Mouse (Mus musculus): ENCODE data around the gene Ltbr. TPM values are rescaled to one million over a fixed set of nuclear protein-coding genes. Genes with fewer than 3 reads are reported as not detected.

Gene Ltbr
- polyA plus RNA-seq, 1 experiment from 2014 or later = 69.8 TPM

GRCm38 (mm10) chr6:125302231-125302982, 11.3 kb downstream of the Ltbr start:
- Histone ChIP-seq H3K9me3 (replicated peaks; ENCODE audit: low read length) (no peaks in the 10 kb centered on the region), H3K9ac (ENCODE audit: low read depth, low read length) (0 out of 2 replicates have a peak overlapping the region, but pooled peaks have one; percentile 8), H3K27me3 (ENCODE audit: insufficient read depth, low read length) (no peaks in the 10 kb centered on the region), H3K27ac (peak overlapping the region; percentile 62), H3K4me2 (ENCODE audit: low read length) (no peak overlapping the region), H3K36me3 (ENCODE audit: insufficient read depth, low read length) (peaks cover 10% of the 10 kb centered on the region; the same call in 1 of the 2 replicates), H3K4me1 (replicated peaks; ENCODE audit: insufficient read depth, low read length) (no peaks in the 10 kb centered on the region), H3K4me3 (replicated peaks; ENCODE audit: low read depth, low read length) (no peak overlapping the region)
- ATAC-seq (replicated peaks; ENCODE audit: low FRiP score, low read depth) = no peak
- 63% methylated on average over 24 of the region's 24 CpGs for WGBS
- TF ChIP-seq CTCF (IDR thresholded peaks at IDR 0.05; ENCODE audit: low read depth) = no peak
- DNase-seq (ENCODE audit: low spot score) = no peak

DNA sequence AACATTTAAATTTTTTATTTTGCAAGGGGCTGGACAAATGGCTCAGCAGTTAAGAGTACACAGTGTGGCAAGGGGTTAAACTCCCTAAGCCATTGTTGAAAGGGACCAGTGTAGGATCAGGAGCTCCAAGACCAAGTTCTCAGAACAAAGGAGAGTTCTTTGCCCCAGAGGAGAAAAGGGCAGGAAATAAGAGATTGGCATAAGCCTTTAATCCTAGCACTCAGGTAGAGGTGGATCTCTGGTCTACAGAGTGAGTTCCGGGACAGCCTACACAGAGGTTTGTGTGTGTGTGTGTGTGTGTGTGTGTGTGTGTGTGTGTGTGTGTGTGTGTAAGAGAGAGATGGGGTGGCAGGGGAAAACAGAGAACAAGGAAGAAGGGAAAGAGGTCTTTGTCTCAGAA, 12.7 kb downstream of the Ltbr start:
- WGBS = 100% methylated on average over 1 of the region's 1 CpGs
- no peaks in the 10 kb centered on the region for H3K9me3 ChIP-seq (replicated peaks; ENCODE audit: low read length)
- no peaks in the 10 kb centered on the region for H3K4me1 ChIP-seq (replicated peaks; ENCODE audit: insufficient read depth, low read length)
- no peaks in the 10 kb centered on the region for H3K27me3 ChIP-seq (ENCODE audit: insufficient read depth, low read length)
- ATAC-seq (replicated peaks; ENCODE audit: low FRiP score, low read depth) (no peak), DNase-seq (ENCODE audit: low spot score) (no peak)
- H3K4me3 ChIP-seq (replicated peaks; ENCODE audit: low read depth, low read length) = no peak overlapping the region
- no peak overlapping the region for H3K9ac ChIP-seq (ENCODE audit: low read depth, low read length)
- H3K4me2 ChIP-seq (ENCODE audit: low read length) = no peak overlapping the region
- no peaks in the 10 kb centered on the region for H3K36me3 ChIP-seq (ENCODE audit: insufficient read depth, low read length)
- no peak for TF ChIP-seq CTCF (IDR thresholded peaks at IDR 0.05; ENCODE audit: low read depth)
- H3K27ac ChIP-seq = no peak overlapping the region

DNA sequence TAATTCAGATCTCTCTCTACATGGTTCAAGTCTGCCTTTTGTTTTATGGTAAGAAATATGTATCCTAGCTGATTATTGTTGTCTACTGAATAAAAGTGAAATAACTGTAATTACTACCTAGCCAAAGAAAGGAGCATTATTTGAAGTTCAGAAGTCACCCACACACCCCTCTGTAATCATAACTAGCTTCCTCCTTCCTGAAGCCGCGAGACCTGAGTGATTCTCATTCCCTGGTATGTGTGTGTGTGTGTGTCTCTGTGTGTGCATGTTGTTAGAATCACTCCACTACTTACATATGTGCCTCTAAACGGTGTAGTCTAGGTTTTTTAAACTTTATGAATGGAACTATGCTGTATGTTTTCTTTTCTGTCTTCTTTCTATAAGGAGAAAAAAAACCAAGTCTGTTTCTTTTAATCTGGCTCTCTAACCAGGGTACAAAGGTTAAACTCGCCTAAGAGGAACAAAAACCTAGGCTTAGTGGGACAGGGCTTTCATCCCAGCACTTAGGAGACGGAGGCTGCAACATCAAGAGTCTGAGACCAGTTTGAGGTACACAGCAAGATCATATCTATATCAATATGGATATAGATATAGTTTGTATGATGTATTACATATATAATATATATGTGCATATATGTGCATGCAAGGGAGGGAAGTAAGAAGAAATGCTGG, 16.4 kb downstream of the Ltbr start:
- WGBS = 66% methylated on average over 5 of the region's 5 CpGs
- no peak for TF ChIP-seq CTCF (IDR thresholded peaks at IDR 0.05; ENCODE audit: low read depth)
- H3K9me3 ChIP-seq (replicated peaks; ENCODE audit: low read length) = no peaks in the 10 kb centered on the region
- no peaks in the 10 kb centered on the region for H3K27me3 ChIP-seq (ENCODE audit: insufficient read depth, low read length)
- H3K4me3 ChIP-seq (replicated peaks; ENCODE audit: low read depth, low read length) = no peak overlapping the region
- H3K4me1 ChIP-seq (replicated peaks; ENCODE audit: insufficient read depth, low read length) = no peaks in the 10 kb centered on the region
- ATAC-seq (replicated peaks; ENCODE audit: low FRiP score, low read depth) (no peak), DNase-seq (ENCODE audit: low spot score) (no peak)
- H3K27ac ChIP-seq = no peak overlapping the region
- no peaks in the 10 kb centered on the region for H3K36me3 ChIP-seq (ENCODE audit: insufficient read depth, low read length)
- H3K4me2 ChIP-seq (ENCODE audit: low read length) = no peak overlapping the region
- no peak overlapping the region for H3K9ac ChIP-seq (ENCODE audit: low read depth, low read length)

DNA sequence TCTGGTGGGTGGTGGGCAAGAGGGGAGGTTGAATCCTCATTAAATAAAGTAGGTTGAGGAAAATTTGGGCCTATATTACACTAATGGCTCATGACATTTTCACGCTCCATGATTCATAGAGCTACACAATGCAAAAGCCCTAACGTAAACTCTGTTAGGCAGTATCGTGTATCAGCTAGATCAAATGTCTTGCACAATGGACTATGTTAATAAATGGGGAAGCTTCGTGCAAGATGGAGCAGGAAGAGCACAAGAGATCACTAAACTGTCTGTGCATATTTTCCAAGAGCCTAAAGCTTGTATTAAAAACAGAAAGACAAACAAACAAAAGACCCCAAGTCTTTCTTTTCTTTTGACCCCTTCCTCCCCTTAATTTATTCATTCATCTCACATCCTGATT, 19.6 kb downstream of the Ltbr start:
- TF ChIP-seq CTCF (IDR thresholded peaks at IDR 0.05; ENCODE audit: low read depth) = no peak
- H3K4me2 ChIP-seq (ENCODE audit: low read length) = no peak overlapping the region
- WGBS = 48% methylated on average over 4 of the region's 4 CpGs
- no peaks in the 10 kb centered on the region for H3K4me1 ChIP-seq (replicated peaks; ENCODE audit: insufficient read depth, low read length)
- no peak overlapping the region for H3K9ac ChIP-seq (ENCODE audit: low read depth, low read length)
- no peak overlapping the region for H3K27ac ChIP-seq
- H3K4me3 ChIP-seq (replicated peaks; ENCODE audit: low read depth, low read length) = no peak overlapping the region
- no peak for ATAC-seq (replicated peaks; ENCODE audit: low FRiP score, low read depth)
- no peaks in the 10 kb centered on the region for H3K9me3 ChIP-seq (replicated peaks; ENCODE audit: low read length)
- no peaks in the 10 kb centered on the region for H3K36me3 ChIP-seq (ENCODE audit: insufficient read depth, low read length)
- DNase-seq (ENCODE audit: low spot score) = no peak
- H3K27me3 ChIP-seq (ENCODE audit: insufficient read depth, low read length) = no peaks in the 10 kb centered on the region

DNA sequence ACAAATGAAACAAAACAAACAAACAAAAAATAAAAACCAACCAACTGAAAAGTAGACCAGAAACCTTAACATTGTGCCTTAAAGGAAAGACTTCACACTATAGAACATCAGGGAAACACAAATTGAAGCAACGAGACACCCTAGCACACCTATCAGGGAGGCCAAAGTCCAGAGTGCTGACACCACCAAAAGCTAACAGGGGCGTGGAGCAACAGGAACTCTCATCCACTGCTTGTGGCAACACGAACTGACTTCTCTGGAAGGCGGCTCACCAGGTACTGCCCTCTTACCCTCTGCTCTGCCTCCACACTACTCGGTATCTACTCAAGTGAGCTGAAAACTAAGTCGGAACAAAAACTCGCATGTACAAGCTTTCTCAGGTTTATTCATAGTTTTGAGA, 21.4 kb downstream of the Ltbr start:
- ATAC-seq (replicated peaks; ENCODE audit: low FRiP score, low read depth) = no peak
- no peaks in the 10 kb centered on the region for H3K4me1 ChIP-seq (replicated peaks; ENCODE audit: insufficient read depth, low read length)
- no peaks in the 10 kb centered on the region for H3K36me3 ChIP-seq (ENCODE audit: insufficient read depth, low read length)
- no peak overlapping the region for H3K4me3 ChIP-seq (replicated peaks; ENCODE audit: low read depth, low read length)
- H3K9ac ChIP-seq (ENCODE audit: low read depth, low read length) = no peak overlapping the region
- H3K27ac ChIP-seq = no peak overlapping the region
- no peak for DNase-seq (ENCODE audit: low spot score)
- no peaks in the 10 kb centered on the region for H3K27me3 ChIP-seq (ENCODE audit: insufficient read depth, low read length)
- WGBS = 88% methylated on average over 7 of the region's 7 CpGs
- no peak overlapping the region for H3K4me2 ChIP-seq (ENCODE audit: low read length)
- no peaks in the 10 kb centered on the region for H3K9me3 ChIP-seq (replicated peaks; ENCODE audit: low read length)
- no peak for TF ChIP-seq CTCF (IDR thresholded peaks at IDR 0.05; ENCODE audit: low read depth)

DNA sequence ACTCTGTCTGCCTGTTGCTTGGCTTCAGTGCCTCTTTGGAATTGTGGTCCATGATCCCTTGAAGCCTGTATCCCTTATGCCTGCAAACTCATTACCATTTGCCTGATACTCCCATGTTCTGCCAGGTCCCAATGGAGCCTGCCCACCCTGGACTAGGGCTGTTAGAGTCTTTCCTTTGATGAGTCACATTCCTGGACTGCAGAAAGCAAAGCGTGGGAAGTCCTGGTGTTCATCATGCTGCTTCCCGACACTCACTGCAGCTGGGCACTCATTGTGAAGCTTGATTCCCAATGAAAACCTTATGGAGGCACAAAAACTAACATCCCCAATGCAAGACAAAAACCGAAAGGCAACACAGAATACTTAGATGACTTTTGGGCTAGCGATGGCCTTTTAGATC, 22.4 kb downstream of the Ltbr start:
- H3K9me3 ChIP-seq (replicated peaks; ENCODE audit: low read length) = no peaks in the 10 kb centered on the region
- DNase-seq (ENCODE audit: low spot score) (no peak), ATAC-seq (replicated peaks; ENCODE audit: low FRiP score, low read depth) (no peak)
- no peaks in the 10 kb centered on the region for H3K36me3 ChIP-seq (ENCODE audit: insufficient read depth, low read length)
- H3K27ac ChIP-seq = no peak overlapping the region
- 76% methylated on average over 4 of the region's 4 CpGs for WGBS
- H3K4me1 ChIP-seq (replicated peaks; ENCODE audit: insufficient read depth, low read length) = no peaks in the 10 kb centered on the region; the same call in 1 of the 2 replicates
- no peak for TF ChIP-seq CTCF (IDR thresholded peaks at IDR 0.05; ENCODE audit: low read depth)
- H3K27me3 ChIP-seq (ENCODE audit: insufficient read depth, low read length) = no peaks in the 10 kb centered on the region
- no peak overlapping the region for H3K4me3 ChIP-seq (replicated peaks; ENCODE audit: low read depth, low read length)
- no peak overlapping the region for H3K4me2 ChIP-seq (ENCODE audit: low read length)
- no peak overlapping the region for H3K9ac ChIP-seq (ENCODE audit: low read depth, low read length)
